Mouse (Mus musculus) liver, embryonic 14.5 days (tissue): ENCODE results near the gene Fam196b.

Experiments
- CTCF ChIP-seq: IDR thresholded peaks from 2 replicates; pipeline ENCODE4 v1.5.1; 2016; ENCODE audit warnings: antibody characterized with exemption, low read depth, control low read depth
- EP300 ChIP-seq: IDR thresholded peaks from 2 replicates; pipeline ENCODE4 v1.6.1; 2016; ENCODE audit warnings: antibody characterized with exemption, low read depth

- TF ChIP-seq CTCF (no peak), EP300 (no peak)
Measured at GRCm38 (mm10) chr11:34416619-34416979, 102.0 kb downstream of the Fam196b start.
